ENCODE assay signal across 38 mouse cellular contexts in genomic region chr8:45044160-45044559, GRCm38 (mm10). TPM values are rescaled to one million over a fixed set of nuclear protein-coding genes. Genes with fewer than 3 reads are reported as not detected.
"Had no signal": no experiment of that assay in that cellular context is flagged by ENCODE, and none has a peak within 500 bp of the region (broad histone marks: within the 10 kb centered on the region; RNA-seq: fewer than 3 reads in every experiment).

No protein-coding gene starts in this region.

- ATAC-seq: hindbrain, embryonic 16.5 days; inflammation-experienced regulatory T-cells, adult 6 months; intestine, embryonic 15.5 days; intestine, postnatal 0 days; liver, embryonic 12.5 days had no signal

- H3K27ac ChIP-seq: heart, embryonic 10.5 days; heart, embryonic 13.5 days; heart, embryonic 15.5 days; hindbrain, embryonic 14.5 days; intestine, embryonic 15.5 days; layer of hippocampus, adult 2 months; limb, embryonic 13.5 days; limb, embryonic 15.5 days; liver, embryonic 12.5 days; liver, embryonic 14.5 days had no signal

- H3K9ac ChIP-seq: heart, embryonic 13.5 days; heart, embryonic 15.5 days; hindbrain, embryonic 14.5 days; intestine, embryonic 15.5 days; limb, embryonic 13.5 days; limb, embryonic 15.5 days; liver, embryonic 12.5 days; liver, embryonic 14.5 days had no signal

- H3K27me3 ChIP-seq: heart, embryonic 13.5 days; heart, embryonic 15.5 days; intestine, embryonic 15.5 days; limb, embryonic 13.5 days; limb, embryonic 15.5 days; liver, embryonic 12.5 days had no signal

- H3K9me3 ChIP-seq: heart, embryonic 10.5 days; heart, embryonic 13.5 days; heart, embryonic 15.5 days; intestine, embryonic 15.5 days; limb, embryonic 15.5 days had no signal

- H3K4me1 ChIP-seq: heart, embryonic 10.5 days; heart, embryonic 15.5 days; intestine, embryonic 15.5 days; limb, embryonic 15.5 days; liver, embryonic 12.5 days had no signal

- H3K4me3 ChIP-seq: heart, embryonic 10.5 days; heart, embryonic 13.5 days; heart, embryonic 15.5 days; intestine, embryonic 15.5 days; layer of hippocampus, adult 2 months; limb, embryonic 13.5 days; limb, embryonic 15.5 days; liver, embryonic 12.5 days had no signal

- H3K4me2 ChIP-seq: heart, embryonic 13.5 days; heart, embryonic 15.5 days; hindbrain, embryonic 14.5 days; intestine, embryonic 15.5 days; limb, embryonic 13.5 days; limb, embryonic 15.5 days; liver, embryonic 12.5 days had no signal

- DNase-seq: gastrocnemius, postnatal 14 days; gastrocnemius, postnatal 36 days; heart, adult 18-20 months; heart, postnatal 14 days; heart, postnatal 36 days; kidney, adult 18-20 months; kidney, adult 8-10 months; kidney, postnatal 10 days; kidney, postnatal 25 days; kidney, postnatal 4 days; layer of hippocampus, postnatal 36 days; left cerebral cortex, postnatal 4 days had no signal

RNA-seq across cellular contexts. Expression of gene Mtnr1a, which starts 24.8 kb away (rescaled TPM):
- total RNA-seq: gastrocnemius, adult 18-20 months; gastrocnemius, adult 8-10 months; gastrocnemius, postnatal 14 days; gastrocnemius, postnatal 36 days; heart, adult 18-20 months; heart, adult 8-10 months; heart, postnatal 14 days; heart, postnatal 36 days; hematopoietic stem cell, adult 5-6 weeks; layer of hippocampus, adult 2 months; layer of hippocampus, postnatal 14 days; layer of hippocampus, postnatal 36 days; left cerebral cortex, adult 18-20 months; left cerebral cortex, postnatal 14 days; left cerebral cortex, postnatal 4 days had no signal
- polyA plus RNA-seq: gonadal fat pad, adult 2 months; heart, embryonic 15.5 days; heart, postnatal 0 days; inflammation-experienced regulatory T-cells, adult 6 months; kidney, embryonic 14.5 days; kidney, embryonic 16.5 days; limb, embryonic 11.5 days; liver, embryonic 12.5 days; liver, embryonic 16.5 days had no signal
